Mouse (Mus musculus) CH12.LX (cell line): Measurements from ENCODE around the gene Slc25a16. TPM values are rescaled to one million over a fixed set of nuclear protein-coding genes. Genes with fewer than 3 reads are reported as not detected.

Experiments used
- DNase-seq: peaks from one replicate; pipeline ENCODE4 v3.0.0-alpha.2; 2013; ENCODE audit errors: extremely low read depth
- H3K27ac ChIP-seq: 2 replicates; pipeline ENCODE4 v1.5.1; 2012; ENCODE audit warnings: low read depth, mild to moderate bottlenecking, control low read depth, moderate library complexity; ENCODE audit not compliant: insufficient read depth
- H3K27me3 ChIP-seq: replicated peaks from 2 replicates; pipeline ENCODE3; 2012; ENCODE audit warnings: inconsistent platforms
- H3K36me3 ChIP-seq, 2 experiments: replicated peaks in 1 of 2; 2 replicates each; pipeline versions ENCODE3 to v1.6.1; 2012; ENCODE audit warnings: inconsistent platforms in 1 of 2, low read length in 1 of 2, mild to moderate bottlenecking in 1 of 2, mixed read lengths in 1 of 2, moderate library complexity in 1 of 2; ENCODE audit not compliant: control insufficient read depth in 1 of 2, insufficient read depth in 1 of 2
- H3K4me1 ChIP-seq, 2 experiments: 2 replicates each; pipeline ENCODE4 v1.6.1; 2012; ENCODE audit warnings: inconsistent platforms in 1 of 2, moderate library complexity in 1 of 2; ENCODE audit not compliant: insufficient read depth in 2 of 2, control insufficient read depth in 1 of 2
- H3K4me2 ChIP-seq: 2 replicates; pipeline ENCODE4 v1.6.1; 2012; ENCODE audit warnings: low read depth, mild to moderate bottlenecking, control low read depth; ENCODE audit not compliant: poor library complexity, insufficient read depth, severe bottlenecking
- H3K4me3 ChIP-seq, 3 experiments: fragments of 150-350 bp in 1 of 3; sonication (generic) in 1 of 3; replicated peaks in 1 of 3; 2 replicates each; pipeline versions ENCODE3 to v1.5.1; 2011 to 2012; ENCODE audit warnings: low read depth in 2 of 3, low read length in 2 of 3, mild to moderate bottlenecking in 2 of 3, moderate library complexity in 2 of 3, control low read depth in 1 of 3, improper control_type of control experiment in 1 of 3, inconsistent platforms in 1 of 3, mixed read lengths in 1 of 3; ENCODE audit not compliant: poor library complexity in 1 of 3
- H3K79me2 ChIP-seq: replicated peaks from 2 replicates; pipeline ENCODE4 v1.6.1; 2012; ENCODE audit warnings: mild to moderate bottlenecking, moderate library complexity; ENCODE audit not compliant: control insufficient read depth, poor library complexity, insufficient read depth, severe bottlenecking; ENCODE audit errors: extremely low read depth
- H3K9ac ChIP-seq: 2 replicates; pipeline ENCODE4 v1.6.1; 2012; ENCODE audit warnings: low read depth, mild to moderate bottlenecking, control low read depth, moderate library complexity; ENCODE audit not compliant: insufficient read depth
- H3K9me3 ChIP-seq: replicated peaks from 2 replicates; pipeline ENCODE3; 2012; ENCODE audit warnings: low read length, inconsistent platforms, mixed read lengths
- CHD1 ChIP-seq: IDR thresholded peaks from 2 replicates; pipeline ENCODE4 v1.6.1; 2012; ENCODE audit warnings: low read depth, low read length, improper control_type of control experiment, inconsistent platforms
- CTCF ChIP-seq, 2 experiments: IDR thresholded peaks in 1 of 2; conservative IDR thresholded peaks in 1 of 2; 2 replicates each; pipeline ENCODE4 v1.5.1; 2011 to 2012; ENCODE audit warnings: low read depth in 2 of 2, low read length in 2 of 2, improper control_type of control experiment in 1 of 2, inconsistent platforms in 1 of 2, mild to moderate bottlenecking in 1 of 2, moderate library complexity in 1 of 2
- E2F4 ChIP-seq: IDR thresholded peaks from 2 replicates; pipeline ENCODE4 v1.6.1; 2011; ENCODE audit warnings: low read depth, low read length, improper control_type of control experiment; ENCODE audit not compliant: insufficient replicate concordance
- ELF1 ChIP-seq: IDR thresholded peaks from 2 replicates; pipeline ENCODE4 v1.6.1; 2014; ENCODE audit warnings: low read depth, mild to moderate bottlenecking, inconsistent platforms, low read length, improper control_type of control experiment
- ETS1 ChIP-seq: conservative IDR thresholded peaks from 2 replicates; pipeline ENCODE4 v1.6.1; 2012; ENCODE audit warnings: low read depth, mild to moderate bottlenecking, inconsistent platforms, low read length, improper control_type of control experiment, moderate library complexity
- HCFC1 ChIP-seq: IDR thresholded peaks from 2 replicates; pipeline ENCODE4 v1.6.1; 2012; ENCODE audit warnings: low read depth, mild to moderate bottlenecking, inconsistent platforms, low read length, improper control_type of control experiment
- IRF4 ChIP-seq: IDR thresholded peaks from 2 replicates; pipeline ENCODE4 v1.6.1; 2014; ENCODE audit warnings: low read depth, mild to moderate bottlenecking, inconsistent platforms, low read length, improper control_type of control experiment
- JUN ChIP-seq: IDR thresholded peaks from 2 replicates; pipeline ENCODE4 v1.6.1; 2011; ENCODE audit warnings: low read depth, mild to moderate bottlenecking, low read length, improper control_type of control experiment, moderate library complexity; ENCODE audit not compliant: insufficient read depth
- KAT2A ChIP-seq: IDR thresholded peaks from 2 replicates; pipeline ENCODE4 v1.6.1; 2012; ENCODE audit warnings: low read length, improper control_type of control experiment, inconsistent platforms; ENCODE audit not compliant: insufficient replicate concordance
- MAFK ChIP-seq: IDR thresholded peaks from 2 replicates; pipeline ENCODE4 v1.6.1; 2011; ENCODE audit warnings: low read length, improper control_type of control experiment; ENCODE audit not compliant: insufficient replicate concordance
- MAZ ChIP-seq: IDR thresholded peaks from 2 replicates; pipeline ENCODE4 v1.6.1; 2012; ENCODE audit warnings: low read depth, mild to moderate bottlenecking, inconsistent platforms, low read length, improper control_type of control experiment, moderate library complexity
- MEF2A ChIP-seq: IDR thresholded peaks from 2 replicates; pipeline ENCODE4 v1.6.1; 2014; ENCODE audit warnings: low read depth, mild to moderate bottlenecking, inconsistent platforms, low read length, improper control_type of control experiment, borderline replicate concordance
- MXI1 ChIP-seq: IDR thresholded peaks from 2 replicates; pipeline ENCODE4 v1.6.1; 2011; ENCODE audit warnings: mild to moderate bottlenecking, low read depth, low read length, improper control_type of control experiment
- MYC ChIP-seq: IDR thresholded peaks from 2 replicates; pipeline ENCODE4 v1.6.1; 2011; ENCODE audit warnings: low read depth, mild to moderate bottlenecking, improper control_type of control experiment, low read length
- PAX5 ChIP-seq: IDR thresholded peaks from 2 replicates; pipeline ENCODE4 v1.6.1; 2012; ENCODE audit warnings: low read length, inconsistent platforms, mixed read lengths
- POLR2AphosphoS2 ChIP-seq: IDR thresholded peaks from 2 replicates; pipeline ENCODE4 v1.6.1; 2011; ENCODE audit warnings: low read depth, low read length, improper control_type of control experiment
- SMC3 ChIP-seq: IDR thresholded peaks from 2 replicates; pipeline ENCODE4 v1.6.1; 2011; ENCODE audit warnings: low read depth, low read length, improper control_type of control experiment
- TCF12 ChIP-seq: IDR thresholded peaks from 2 replicates; pipeline ENCODE4 v1.6.1; 2014; ENCODE audit warnings: low read depth, mild to moderate bottlenecking, inconsistent platforms, low read length, improper control_type of control experiment
- UBTF ChIP-seq: IDR thresholded peaks from 2 replicates; pipeline ENCODE4 v1.6.1; 2012; ENCODE audit warnings: low read depth, mild to moderate bottlenecking, inconsistent platforms, low read length, improper control_type of control experiment, moderate library complexity
- USF1 ChIP-seq: IDR thresholded peaks from 2 replicates; pipeline ENCODE4 v1.6.1; 2014; ENCODE audit warnings: low read depth, mild to moderate bottlenecking, inconsistent platforms, low read length, improper control_type of control experiment
- USF2 ChIP-seq: conservative IDR thresholded peaks from 2 replicates; pipeline ENCODE4 v1.6.1; 2011; ENCODE audit warnings: low read depth, low read length, improper control_type of control experiment
- ZMIZ1 ChIP-seq: IDR thresholded peaks from 2 replicates; pipeline ENCODE4 v1.6.1; 2012; ENCODE audit warnings: low read depth, mild to moderate bottlenecking, inconsistent platforms, low read length, improper control_type of control experiment
- dilution Hi-C: fragments of 300-500 bp; cut with MboI; formaldehyde crosslinking; loops from 2 replicates; pipeline ENCODE4 v1.14.3; 2020; ENCODE audit warnings: low sequenced_read_pairs; ENCODE audit not compliant: extremely low pct_unique_long_range_greater_than_20kb, extremely low pct_ligation_motif_present
- in situ Hi-C: fragments of 300-500 bp; cut with MboI; formaldehyde crosslinking; loops from 3 replicates; pipeline ENCODE4 v1.14.3; 2019; ENCODE audit warnings: low sequenced_read_pairs, low pct_ligation_motif_present, low pct_unique_long_range_greater_than_20kb, mixed read lengths
- polyA plus RNA-seq: library from polyadenylated mRNA; unstranded; fragments of >175 nt; gene quantifications from 2 replicates; pipeline ENCODE4 v1.2.1, GENCODE M21; 2012; ENCODE audit warnings: low read depth; ENCODE audit not compliant: insufficient read length
- total RNA-seq, 2 experiments: library from RNA; depleted of rRNA; stranded (reverse); fragments of 300-350 nt in 1 of 2; fragments of >200 nt in 1 of 2; gene quantifications; 2 replicates each; pipeline ENCODE4 v1.2.3; 2012 to 2014

Gene Slc25a16
- total and polyA plus RNA-seq, 3 experiments: 9.8 to 27.0 (median 12.1) TPM

- TF ChIP-seq E2F4 (no peak), USF2 (no peak), SMC3 (no peak)
- Histone ChIP-seq H3K27me3 (no peaks in the 10 kb centered on the region), H3K27ac (no peak overlapping the region), H3K9ac (no peak overlapping the region), H3K9me3 (peaks cover 3% of the 10 kb centered on the region), H3K79me2 (no peaks in the 10 kb centered on the region), H3K4me1 (peaks cover 10 to 21% of the 10 kb centered on the region in 2 experiments), H3K36me3 (no peaks in the 10 kb centered on the region), H3K4me2 (no peak overlapping the region), H3K4me3 (no peak overlapping the region)
- in situ Hi-C loops (no loop called here), dilution Hi-C loops (no loop called here)
- no peak for DNase-seq
Observed at GRCm38 (mm10) chr10:62911120-62911519, 9.3 kb upstream of the Slc25a16 start.

- Histone ChIP-seq H3K9ac (no peak overlapping the region), H3K27ac (no peak overlapping the region), H3K27me3 (no peaks in the 10 kb centered on the region), H3K36me3 (peaks cover 0 to 3% of the 10 kb centered on the region in 2 experiments), H3K9me3 (no peaks in the 10 kb centered on the region), H3K79me2 (no peaks in the 10 kb centered on the region; the same call in 1 of the 2 replicates), H3K4me1 (peaks cover 6 to 28% of the 10 kb centered on the region in 2 experiments), H3K4me2 (no peak overlapping the region)
- dilution Hi-C loops: no loop called here
- in situ Hi-C loops: no loop called here
- TF ChIP-seq ELF1: no peak
- TF ChIP-seq MAFK: no peak
- no peak for TF ChIP-seq SMC3
- no peak for TF ChIP-seq ZMIZ1
- no peak for TF ChIP-seq MEF2A
- no peak for TF ChIP-seq UBTF
- TF ChIP-seq TCF12: no peak
- no peak for TF ChIP-seq USF1
- no peak for TF ChIP-seq MXI1
- TF ChIP-seq JUN: no peak
- no peak for TF ChIP-seq KAT2A
- TF ChIP-seq HCFC1: no peak
- no peak for TF ChIP-seq IRF4
- TF ChIP-seq MYC: no peak
- TF ChIP-seq MAZ: no peak
- no peak for TF ChIP-seq PAX5
- TF ChIP-seq CHD1: no peak
- TF ChIP-seq CTCF (conservative IDR thresholded peaks at IDR 0.05 in 1 of 2, IDR thresholded peaks at IDR 0.05 in 1 of 2; ENCODE audit: low read depth in 2 of 2, low read length in 2 of 2): no peak
- TF ChIP-seq POLR2AphosphoS2: no peak
- TF ChIP-seq ETS1: no peak
- TF ChIP-seq, all 38 proteins: peak for 0
- no peak overlapping the region for H3K4me3 ChIP-seq
- no peak for DNase-seq
Observed at GRCm38 (mm10) chr10:62918985-62919384, 1.4 kb upstream of the Slc25a16 start.
